Mouse (Mus musculus) ZHBTc4 (cell line): ENCODE measurements around the gene Cped1.

Experiments
- DNase-seq: peaks from one replicate; pipeline ENCODE4 v3.0.0-alpha.2; 2011; ENCODE audit warnings: low read depth, low spot score

The Cped1 gene

GRCm38 (mm10) chr6:22157461-22157860 is 171.7 kb downstream of the Cped1 start:
- DNase-seq, result no peak

- no peak for DNase-seq
Observed at GRCm38 (mm10) chr6:22161944-22162343, 176.2 kb downstream of the Cped1 start.

DNA sequence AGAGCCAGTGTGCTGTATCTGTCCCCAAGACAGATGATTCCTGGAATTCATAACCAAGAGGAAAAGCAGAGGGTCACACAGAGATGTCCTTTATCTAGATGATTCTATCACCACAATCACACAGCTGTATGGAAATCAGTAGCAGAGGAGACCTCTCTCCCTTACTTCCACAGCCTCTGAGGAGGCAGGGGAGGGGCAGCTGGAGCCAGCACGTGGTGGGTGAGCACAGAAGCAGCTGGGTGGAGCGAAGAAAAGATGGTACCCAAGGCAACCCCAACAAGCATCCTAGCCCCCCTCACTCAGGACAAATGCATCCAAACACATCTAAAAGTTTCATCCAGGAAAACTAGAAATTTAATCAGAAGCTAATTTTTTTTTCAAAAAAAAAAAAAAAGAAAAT is 182.7 kb downstream of the Cped1 start:
- DNase-seq, result no peak

DNA sequence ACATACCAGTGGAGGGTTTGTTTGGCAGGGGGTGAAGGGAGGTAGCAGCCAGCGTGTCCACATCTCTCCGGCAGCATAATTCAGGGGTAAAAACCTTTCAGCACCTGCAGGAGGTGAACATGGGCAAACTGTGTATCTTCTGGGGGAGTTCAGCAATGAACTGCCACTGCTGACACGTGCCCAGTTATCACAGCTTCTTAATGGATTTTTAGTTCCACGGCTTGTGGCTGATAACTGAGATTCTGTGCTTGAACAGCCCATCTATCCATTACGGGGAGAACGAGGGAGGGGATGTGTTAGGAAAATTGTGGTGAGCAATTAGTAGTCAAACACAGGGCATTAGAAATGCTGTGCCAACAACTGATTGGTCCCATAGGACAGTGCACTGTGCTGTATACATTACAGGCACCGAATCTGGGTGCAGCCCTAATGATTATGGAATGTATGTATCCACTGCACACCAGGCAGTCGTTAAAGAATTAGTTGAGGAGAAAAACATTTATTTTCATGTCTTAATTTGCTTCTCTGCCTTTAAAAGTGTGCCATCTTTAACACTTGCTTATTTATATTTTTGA is 193.1 kb downstream of the Cped1 start:
- no peak for DNase-seq

- no peak for DNase-seq
Observed at GRCm38 (mm10) chr6:22180316-22180715, 194.6 kb downstream of the Cped1 start.

DNA sequence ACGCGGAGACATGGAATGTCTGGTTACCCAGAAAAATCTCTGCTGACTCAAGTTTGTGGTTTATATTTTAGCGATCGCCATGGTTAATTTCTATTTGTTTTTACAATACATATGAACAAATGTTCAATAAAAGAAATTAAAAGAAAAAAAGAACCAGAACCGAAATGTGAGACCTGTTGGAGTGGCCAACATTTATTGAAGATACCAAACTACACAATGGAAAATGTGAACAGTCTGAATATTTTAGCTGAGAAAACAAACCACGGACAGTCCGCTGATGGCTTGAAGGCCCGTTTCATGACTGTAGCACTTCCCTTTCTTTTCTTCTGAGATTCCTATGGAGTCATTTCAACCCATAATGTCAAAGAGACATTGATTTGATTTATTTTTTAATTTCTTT is 201.3 kb downstream of the Cped1 start:
- DNase-seq, result no peak

DNA sequence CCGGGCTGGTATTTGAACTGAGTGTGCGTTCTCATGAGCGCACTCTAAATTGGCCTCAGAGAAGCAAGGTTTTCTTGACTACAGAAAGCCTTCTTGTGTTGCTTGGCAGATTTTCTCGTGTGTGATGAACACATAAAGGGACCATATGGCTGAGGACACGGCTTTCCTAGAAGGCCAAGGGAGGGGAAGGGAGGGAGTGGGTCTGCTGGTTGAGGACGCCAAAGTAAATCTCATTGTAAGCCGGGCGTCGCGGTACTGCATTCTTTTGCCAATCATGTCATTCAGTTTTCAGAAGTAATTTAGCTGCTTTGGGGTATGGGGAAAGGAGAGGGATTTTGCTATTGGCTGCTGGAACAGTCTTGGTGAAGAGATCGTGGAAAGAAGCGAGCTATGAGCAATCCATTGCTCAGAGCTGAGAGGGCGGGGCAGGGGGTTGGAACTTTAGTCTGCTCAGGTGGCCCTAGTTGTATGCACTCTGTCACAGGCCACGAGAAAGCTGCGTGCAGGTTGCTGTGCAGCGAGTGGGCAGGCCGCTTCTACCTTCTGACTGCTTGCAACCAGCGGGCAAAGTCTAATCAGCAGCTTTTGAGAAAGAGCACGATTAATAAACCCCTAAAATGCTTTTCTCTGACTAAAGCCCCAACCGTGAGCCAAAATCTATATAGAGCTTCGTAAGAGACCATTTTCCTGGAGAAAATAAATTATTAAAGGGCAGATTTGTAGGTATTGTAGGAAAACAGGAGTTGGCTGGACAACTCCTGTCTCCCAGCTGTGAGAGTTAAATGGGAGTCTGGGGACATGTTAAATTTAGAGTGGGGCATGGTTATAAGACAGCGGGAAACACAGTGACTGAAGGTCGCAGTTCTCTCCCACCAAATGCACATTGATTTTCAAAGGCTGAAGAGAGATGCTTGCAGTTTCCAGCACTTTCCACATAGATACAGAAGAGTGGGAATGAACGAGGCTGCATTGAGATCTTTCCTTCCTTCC is 203.9 kb downstream of the Cped1 start:
- peak; percentile 1 for DNase-seq

GRCm38 (mm10) chr6:22198603-22199002 is 212.9 kb downstream of the Cped1 start:
- DNase-seq, result no peak

DNA sequence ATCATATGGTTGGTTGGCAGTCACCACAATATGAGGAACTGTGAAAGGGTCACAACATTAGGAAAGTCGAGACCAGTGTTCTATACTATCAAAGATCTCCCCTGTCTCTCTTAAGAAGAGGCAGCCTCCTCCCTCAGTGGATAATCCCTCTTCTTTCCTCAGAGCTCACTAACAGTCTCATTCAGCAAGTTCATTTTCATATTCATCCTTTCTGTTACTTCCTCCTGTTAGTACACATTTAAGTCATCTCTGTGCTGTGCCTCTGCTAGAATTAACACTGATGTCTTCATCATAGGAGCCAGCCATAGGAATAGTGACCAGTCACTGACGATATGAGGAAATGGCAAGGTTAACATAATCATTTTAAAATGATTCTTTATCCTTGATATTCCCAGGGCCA is 213.8 kb downstream of the Cped1 start:
- DNase-seq, result no peak

DNA sequence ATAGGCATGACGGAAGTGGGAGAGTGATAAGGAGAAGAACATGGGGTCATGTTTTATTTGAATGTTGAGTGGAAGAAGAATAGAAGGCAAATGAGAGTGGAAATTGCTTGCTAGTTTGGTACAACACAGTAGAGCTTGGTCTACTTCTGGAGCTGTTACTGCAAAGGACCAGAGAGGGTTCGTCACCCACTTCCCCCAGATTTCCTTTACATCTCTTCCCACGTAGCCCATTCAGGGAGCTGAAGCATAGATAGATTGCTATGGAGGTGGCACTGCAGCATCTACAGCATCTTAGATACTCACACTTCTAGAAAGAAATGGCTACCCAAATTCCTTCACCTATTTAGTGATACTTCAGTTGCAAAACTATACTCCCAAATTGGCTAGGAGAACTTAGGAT is 214.4 kb downstream of the Cped1 start:
- DNase-seq, result no peak

DNA sequence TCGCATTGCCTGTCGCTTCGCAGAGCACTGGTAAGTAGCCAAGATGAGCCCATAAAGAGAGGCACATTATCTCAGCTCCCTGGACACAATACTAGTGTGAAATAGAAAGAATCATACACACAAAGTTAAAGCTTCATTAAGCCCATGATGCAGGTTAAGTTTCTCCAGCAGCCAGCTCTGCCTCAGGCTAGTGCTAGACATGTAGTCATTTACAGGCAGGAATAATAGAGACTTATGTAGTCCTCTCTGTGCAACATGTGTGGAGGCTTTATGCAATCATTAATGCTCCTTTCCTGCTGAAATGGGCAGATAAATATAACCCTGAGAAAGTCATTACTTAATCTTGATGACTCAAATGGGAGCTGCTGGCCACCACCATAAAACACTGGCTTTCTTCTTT is 216.2 kb downstream of the Cped1 start:
- no peak for DNase-seq

DNA sequence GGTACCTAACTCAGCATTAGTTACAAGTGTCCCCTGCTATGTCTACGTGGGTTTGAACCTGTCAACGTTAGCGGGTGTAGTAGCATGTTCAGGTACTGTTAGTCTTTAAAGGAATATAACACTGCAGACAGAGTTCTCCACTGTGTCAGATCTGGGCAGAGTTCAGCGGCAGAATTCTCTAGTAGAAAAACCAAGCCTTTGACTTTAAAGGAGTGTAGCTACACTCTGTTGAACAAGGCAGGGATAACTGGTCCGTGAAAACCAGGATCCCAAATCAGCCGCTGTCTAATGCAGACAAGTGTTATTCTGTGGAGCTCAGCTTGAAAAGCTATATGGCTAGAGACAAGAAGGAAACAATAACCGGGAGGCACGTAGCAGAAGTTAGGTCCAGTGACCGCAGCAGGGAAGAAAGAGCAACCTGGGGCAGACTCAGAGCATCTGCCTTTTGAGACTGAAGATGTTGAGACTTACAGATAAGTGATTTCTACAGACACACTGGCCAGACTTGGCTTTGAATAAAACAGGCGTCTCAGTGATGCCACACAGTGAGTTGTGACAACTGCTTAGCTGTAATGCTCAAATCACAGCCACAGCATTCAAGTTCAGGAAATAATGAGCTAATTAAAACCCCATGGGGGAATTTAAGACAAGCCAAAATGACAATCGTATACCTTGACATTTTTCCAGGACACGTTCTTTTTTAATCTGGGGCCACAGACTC is 219.5 kb downstream of the Cped1 start:
- DNase-seq, result no peak

GRCm38 (mm10) chr6:22205751-22206121 is 220.0 kb downstream of the Cped1 start:
- no peak for DNase-seq

DNA sequence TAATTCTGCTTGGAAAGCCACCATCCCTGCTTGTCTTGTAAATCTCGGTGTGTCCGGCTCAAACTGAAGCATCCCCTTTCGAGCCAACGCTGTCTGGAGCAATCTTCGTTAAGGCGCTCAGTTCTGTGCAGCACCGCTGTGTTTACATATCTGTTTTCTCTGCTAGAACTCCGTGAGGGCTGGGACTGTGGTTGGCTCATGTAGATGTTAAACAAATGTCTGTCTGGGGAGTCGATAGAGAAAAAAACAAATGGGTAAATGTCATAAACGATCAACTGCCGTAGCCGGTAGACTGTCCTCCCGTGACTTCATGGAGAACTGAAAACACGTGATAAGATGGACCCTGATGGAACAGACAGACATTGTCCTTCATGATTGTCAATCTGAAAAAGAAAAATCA is 220.5 kb downstream of the Cped1 start:
- DNase-seq, result no peak

GRCm38 (mm10) chr6:22206630-22207293 is 221.0 kb downstream of the Cped1 start:
- DNase-seq, result no peak

GRCm38 (mm10) chr6:22212158-22212557 is 226.4 kb downstream of the Cped1 start:
- DNase-seq, result no peak

DNA sequence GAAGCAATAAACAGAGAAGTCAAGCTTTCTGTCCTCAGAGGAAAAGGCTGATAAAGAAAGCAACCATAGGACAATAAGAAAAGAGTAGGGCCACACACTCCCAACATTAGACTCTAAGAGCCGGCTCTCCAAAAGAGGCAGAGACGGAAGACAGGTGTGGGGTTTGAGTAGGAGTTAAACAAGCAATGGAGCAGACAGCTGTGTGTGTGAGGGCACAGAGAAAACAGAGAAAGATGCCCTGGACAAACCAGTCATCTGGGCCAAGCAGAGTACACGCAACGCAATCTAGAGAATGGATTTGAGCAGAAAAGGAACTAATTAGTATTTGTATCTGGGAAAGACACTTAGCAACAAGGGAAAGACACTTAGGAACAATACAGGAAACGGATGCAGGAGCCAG is 227.5 kb downstream of the Cped1 start:
- DNase-seq, result no peak

DNA sequence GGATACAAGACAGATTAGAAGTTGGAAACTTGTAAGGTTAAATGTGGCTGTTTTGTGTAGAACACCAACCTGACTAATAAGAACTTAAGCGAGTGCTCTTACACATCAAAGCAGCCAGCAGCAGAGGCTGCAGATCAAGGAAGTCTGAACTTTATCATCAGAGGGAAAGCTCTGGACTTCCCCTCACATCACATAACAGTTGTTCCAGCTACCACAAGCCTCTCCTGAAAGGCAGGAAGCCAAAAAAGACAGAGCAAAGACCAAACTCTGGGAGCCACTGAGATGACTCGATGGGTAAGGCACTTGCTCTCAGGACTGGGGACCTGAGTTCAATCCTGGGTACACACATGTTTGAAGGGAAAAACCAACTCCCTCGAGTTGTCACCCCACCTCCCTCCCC is 228.1 kb downstream of the Cped1 start:
- DNase-seq, result no peak

DNA sequence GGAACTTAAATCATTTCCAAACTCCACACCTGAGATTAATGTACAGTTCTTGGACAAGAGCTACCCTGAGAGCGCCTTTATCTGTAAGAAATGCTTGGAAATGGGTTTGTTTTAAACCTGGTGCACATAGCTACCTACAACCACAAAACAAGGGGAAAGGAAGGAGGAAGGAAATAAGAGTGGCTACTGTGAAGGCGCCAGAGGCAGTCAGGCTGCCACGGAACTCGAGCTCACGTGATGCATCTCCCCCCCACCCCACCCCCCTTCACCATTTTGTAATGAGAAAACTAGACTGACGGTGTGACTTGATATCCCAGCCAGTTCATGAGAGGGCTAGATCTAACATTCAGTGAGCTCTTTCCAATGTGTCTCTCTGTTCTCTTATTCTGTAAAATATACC is 228.9 kb downstream of the Cped1 start:
- DNase-seq, result no peak

- no peak for DNase-seq
Observed at GRCm38 (mm10) chr6:22216276-22216973, 230.7 kb downstream of the Cped1 start.

DNA sequence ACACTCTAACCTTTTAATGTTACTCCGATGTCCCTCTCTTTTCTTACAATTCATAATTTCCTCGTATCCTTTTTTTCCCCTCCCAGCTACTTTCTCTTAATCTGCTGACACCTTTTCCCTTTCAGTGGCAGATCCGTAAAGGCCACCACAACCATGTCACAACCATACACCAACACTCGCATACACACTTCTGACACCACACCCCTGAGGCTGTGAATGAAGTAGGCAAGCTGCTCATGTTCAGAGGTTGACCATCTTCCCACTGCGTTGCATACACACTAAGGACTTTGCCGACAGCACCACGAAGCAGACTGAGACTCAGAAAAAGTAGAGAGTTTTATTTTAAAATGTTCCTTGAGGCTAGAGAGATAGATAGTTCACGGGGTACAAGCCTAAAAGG is 235.4 kb downstream of the Cped1 start:
- no peak for DNase-seq
